In genomic region chr1:36267595-36267994, GRCm38 (mm10) we compare ENCODE assay signal across 16 mouse cellular contexts.
"Had no signal": no experiment of that assay in that cellular context is flagged by ENCODE, and none has a peak within 500 bp of the region (broad histone marks: within the 10 kb centered on the region; RNA-seq: fewer than 3 reads in every experiment).

No protein-coding gene starts in this region.

- H3K9me3 ChIP-seq: neural tube, embryonic 13.5 days; neural tube, embryonic 15.5 days; stomach, embryonic 15.5 days had no signal

- H3K27ac ChIP-seq: neural tube, embryonic 13.5 days; neural tube, embryonic 15.5 days; stomach, embryonic 15.5 days; stomach, postnatal 0 days had no signal

- H3K9ac ChIP-seq: neural tube, embryonic 13.5 days; neural tube, embryonic 15.5 days; stomach, embryonic 15.5 days had no signal

- H3K4me2 ChIP-seq: neural tube, embryonic 13.5 days; neural tube, embryonic 15.5 days; stomach, embryonic 15.5 days had no signal

- H3K36me3 ChIP-seq: neural tube, embryonic 13.5 days; neural tube, embryonic 15.5 days; stomach, embryonic 15.5 days had no signal

- H3K4me3 ChIP-seq: neural tube, embryonic 13.5 days; neural tube, embryonic 15.5 days; stomach, embryonic 15.5 days had no signal

- DNase-seq: retina, postnatal 1 day; right cerebral cortex, adult 18-20 months; right cerebral cortex, postnatal 14 days; right cerebral cortex, postnatal 25 days; right cerebral cortex, postnatal 4 days; spleen, adult 18-20 months; thymus, adult 18-20 months; thymus, adult 2 months; thymus, postnatal 14 days; thymus, postnatal 25 days; thymus, postnatal 36 days; thymus, postnatal 4 days had no signal
